Mouse (Mus musculus) right cerebral cortex, adult 18-20 months (tissue): ENCODE measurements at regions not wholly inside any gene's neighbourhood (a gene's known extent, or its start where the extent isn't known, plus 50 kb on each side); places are given as distances from the start of the nearest gene placed in this dataset.

ENCODE experiments used
- DNase-seq: peaks from one replicate; pipeline ENCODE4 v3.0.0; 2022; ENCODE audit warnings: mixed read lengths

GRCm38 (mm10) chr7:54734039-54734438 is 101.3 kb upstream of the Luzp2 start:
- DNase-seq = peak; percentile 35

- peak; percentile 1 for DNase-seq
Measured at GRCm38 (mm10) chr7:54734861-54735260, 100.4 kb upstream of the Luzp2 start.

DNA sequence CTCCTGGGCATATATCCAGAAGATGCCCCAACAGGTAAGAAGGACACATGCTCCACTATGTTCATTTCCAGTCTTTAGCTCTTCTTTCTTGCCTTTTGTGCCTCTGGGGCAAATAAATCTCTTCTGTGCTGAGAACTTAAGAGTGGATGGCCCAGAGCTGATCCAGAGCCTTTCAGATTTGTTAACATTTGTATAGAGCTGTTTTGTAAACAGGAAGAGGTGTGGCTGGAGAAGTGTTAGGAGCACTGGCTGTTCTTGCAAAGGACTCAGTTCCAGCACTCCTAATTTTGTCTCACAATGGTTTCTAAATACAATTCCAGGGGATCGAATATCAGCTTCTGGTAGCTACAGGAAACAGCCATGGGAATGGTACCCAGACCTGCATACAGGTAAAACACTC is 68.0 kb upstream of the Luzp2 start:
- DNase-seq = no peak

DNA sequence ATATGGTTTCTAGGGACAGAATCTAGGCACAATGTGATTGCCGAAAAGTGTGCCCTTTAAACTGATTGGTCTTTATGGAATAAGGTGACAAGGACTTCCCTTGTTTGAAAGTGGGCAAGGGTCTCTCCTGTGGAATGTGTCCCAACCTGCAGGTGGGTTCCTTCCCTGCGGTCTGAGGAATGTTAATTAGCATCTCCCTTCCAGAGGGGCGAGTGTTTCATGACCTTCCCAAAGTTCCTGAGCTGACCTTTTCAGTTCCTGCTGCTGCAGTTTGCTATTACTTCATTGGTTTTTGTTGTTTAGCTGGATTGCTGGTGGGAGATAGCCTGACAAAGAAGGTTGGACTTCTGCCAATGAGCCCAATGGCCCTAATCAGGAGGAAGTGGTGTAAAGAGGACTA is 66.6 kb upstream of the Luzp2 start:
- DNase-seq = no peak

- DNase-seq = peak; percentile 10
Measured at GRCm38 (mm10) chr7:54781939-54782520, 53.3 kb upstream of the Luzp2 start.

GRCm38 (mm10) chr7:54782604-54783003 is 52.7 kb upstream of the Luzp2 start:
- no peak for DNase-seq

GRCm38 (mm10) chr7:54783550-54784529 is 51.5 kb upstream of the Luzp2 start:
- no peak for DNase-seq
